8 mouse cellular contexts compared by ENCODE assay signal in the genomic region with DNA sequence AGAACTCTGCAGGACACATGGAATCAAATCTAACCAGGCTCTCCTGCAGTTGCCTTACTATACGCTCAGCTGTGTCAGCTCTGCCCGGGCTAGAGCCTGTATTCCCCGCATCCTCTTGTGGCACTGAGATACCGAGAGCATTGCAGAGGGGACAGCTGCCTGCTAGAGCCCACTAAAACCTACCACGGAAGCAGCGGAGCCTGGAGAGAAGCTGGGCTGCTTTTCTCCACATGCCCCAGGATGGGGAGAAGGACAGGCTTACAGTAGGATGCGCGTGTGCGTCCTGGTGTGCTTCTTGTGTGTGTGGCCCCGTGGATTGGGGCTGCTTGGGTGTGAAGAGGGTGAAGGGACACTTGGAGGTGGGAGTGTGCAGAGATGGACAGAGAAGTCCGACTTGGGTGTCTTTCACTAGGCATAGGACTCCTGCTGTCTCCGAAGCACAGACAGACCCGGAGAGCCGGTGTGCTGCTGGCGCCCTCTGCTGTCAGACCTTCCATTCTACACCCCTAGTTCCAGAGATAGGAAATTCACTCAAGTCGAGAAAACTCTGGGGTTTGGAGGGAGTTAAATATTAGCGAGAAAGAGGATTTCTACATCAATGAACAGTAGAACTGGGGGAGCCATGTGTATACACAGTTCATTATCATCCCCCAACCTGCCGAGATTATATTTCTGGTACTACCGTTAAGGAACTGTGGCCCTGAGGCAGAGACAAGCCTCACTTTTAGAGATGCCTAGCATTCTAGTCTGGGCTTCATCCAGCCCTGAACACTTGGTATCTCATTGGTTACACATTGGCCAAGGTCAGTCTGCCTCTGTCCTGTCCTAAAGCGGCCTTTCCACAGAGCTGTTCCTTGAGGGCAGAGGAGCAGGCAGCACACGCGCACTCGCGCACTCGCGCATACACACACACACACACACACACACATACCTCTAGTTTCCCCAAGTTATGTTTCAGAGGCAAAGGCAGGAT. TPM values are rescaled to one million over a fixed set of nuclear protein-coding genes. Genes with fewer than 3 reads are reported as not detected.
DNase-seq lines count a peak whose midpoint lies in the region; ATAC-seq and TF ChIP-seq lines count a peak whose summit lies in the region.

No protein-coding gene starts in this region.

- DNase-seq in adrenal gland, adult 2 months, result peak; percentile 78
- DNase-seq in embryo, embryonic 11.5 days (ENCODE audit: low read depth, low spot score), result peak; percentile 64
- DNase-seq in kidney, adult 11 months, result peak; percentile 81
- peak; percentile 85 for DNase-seq in limb, embryonic 10.5 days (ENCODE audit: low spot score)

- peaks cover 9% of the 10 kb centered on the region for H3K4me1 ChIP-seq in limb, embryonic 10.5 days
- H3K4me1 ChIP-seq in midbrain, embryonic 13.5 days (replicated peaks), result peaks cover 4% of the 10 kb centered on the region; the same call in 1 of the 2 replicates
- H3K4me1 ChIP-seq in small intestine, adult 2 months (ENCODE audit: control insufficient read depth, insufficient read depth, insufficient read length, low read length), result peaks cover 11% of the 10 kb centered on the region; the same call in 1 of the 2 replicates

- H3K9me3 ChIP-seq in limb, embryonic 10.5 days (replicated peaks), result no peaks in the 10 kb centered on the region
- no peaks in the 10 kb centered on the region for H3K9me3 ChIP-seq in midbrain, embryonic 13.5 days

- TF ChIP-seq CTCF in small intestine, adult 2 months (IDR thresholded peaks at IDR 0.05; ENCODE audit: extremely low read depth, insufficient read length, insufficient replicate concordance, low read depth, low read length), result peak; percentile 91

- no peak for TF ChIP-seq POLR2A in small intestine, adult 2 months (IDR thresholded peaks at IDR 0.05; ENCODE audit: low read depth, low read length)

- H3K27me3 ChIP-seq in limb, embryonic 10.5 days (ENCODE audit: low read depth, poor library complexity, severe bottlenecking), result peaks cover 9% of the 10 kb centered on the region
- H3K27me3 ChIP-seq in midbrain, embryonic 13.5 days, result peaks cover 8% of the 10 kb centered on the region
- H3K27me3 ChIP-seq in small intestine, adult 2 months (ENCODE audit: control insufficient read depth, insufficient read depth, low read length), result no peaks in the 10 kb centered on the region

- peak overlapping the region; percentile 59 for H3K9ac ChIP-seq in midbrain, embryonic 13.5 days (replicated peaks)

- peak; percentile 77 for ATAC-seq in granulocyte monocyte progenitor cell, adult 5-6 weeks (replicated peaks; ENCODE audit: poor library complexity, severe bottlenecking)
- ATAC-seq in midbrain, embryonic 13.5 days, result peak; percentile 90
- no peak for ATAC-seq in erythroid progenitor cell, adult 5-6 weeks (replicated peaks; ENCODE audit: low FRiP score, poor library complexity, severe bottlenecking)

- H3K36me3 ChIP-seq in limb, embryonic 10.5 days, result no peaks in the 10 kb centered on the region
- H3K36me3 ChIP-seq in midbrain, embryonic 13.5 days, result no peaks in the 10 kb centered on the region
- H3K36me3 ChIP-seq in small intestine, adult 2 months (ENCODE audit: control insufficient read depth, insufficient read depth, low read length), result no peaks in the 10 kb centered on the region

- H3K4me2 ChIP-seq in midbrain, embryonic 13.5 days (replicated peaks), result peak overlapping the region; percentile 51

- H3K4me3 ChIP-seq in limb, embryonic 10.5 days, result peak overlapping the region; percentile 26; the same call in 1 of the 2 replicates
- peak overlapping the region; percentile 20 for H3K4me3 ChIP-seq in midbrain, embryonic 13.5 days (replicated peaks)
- peak overlapping the region; percentile 46 for H3K4me3 ChIP-seq in small intestine, adult 2 months (ENCODE audit: low read depth, low read length)

- H3K27ac ChIP-seq in limb, embryonic 10.5 days, result no peak overlapping the region
- H3K27ac ChIP-seq in midbrain, embryonic 13.5 days, result no peak overlapping the region
- H3K27ac ChIP-seq in small intestine, adult 2 months (ENCODE audit: insufficient read depth, low read depth, low read length), result no peak overlapping the region

- WGBS in limb, embryonic 10.5 days, result 43% methylated on average over 26 of the region's 26 CpGs
- 34% methylated on average over 26 of the region's 26 CpGs for WGBS in midbrain, embryonic 13.5 days
- WGBS in small intestine, adult 2 months, result 30% methylated on average over 26 of the region's 26 CpGs

RNA-seq across cellular contexts. Expression of a gene that starts 0.5 kb away (rescaled TPM):
- total RNA-seq in adrenal gland, adult 2 months (2021), result not detected
- not detected in 2 replicates for polyA plus RNA-seq in adrenal gland, adult 2 months (2012; rRNA removed)
- not detected in 2 replicates for total RNA-seq in granulocyte monocyte progenitor cell, adult 5-6 weeks (2014; fragmentation: Nextera tagmentation)
- not detected in 2 replicates for total RNA-seq in granulocyte monocyte progenitor cell, adult 5-6 weeks (2017)
- 0.21 TPM in 1 of 2 replicates, not detected in the other for polyA plus RNA-seq in limb, embryonic 10.5 days (2016; fragmentation: Nextera tagmentation; extraction: Ambion mirVana)
- polyA plus RNA-seq in midbrain, embryonic 13.5 days (2015; fragmentation: Nextera tagmentation; extraction: Ambion mirVana), result 0.12 TPM in 1 of 2 replicates, not detected in the other
- polyA plus RNA-seq in small intestine, adult 2 months (2012; rRNA removed), result not detected in 2 replicates
- total RNA-seq in erythroid progenitor cell, adult 5-6 weeks (2015; ENCODE audit: low replicate concordance), result not detected in 2 replicates
- total RNA-seq in erythroid progenitor cell, adult 5-6 weeks (2017; ENCODE audit: low replicate concordance), result not detected in 2 replicates

RNA-seq across cellular contexts. Expression of a gene that starts 27.2 kb away (rescaled TPM):
- total RNA-seq in adrenal gland, adult 2 months (2021), result 10 to 100 TPM; 39.3 to 41.8 TPM
- 22.2 and 29.9 TPM in 2 replicates for polyA plus RNA-seq in adrenal gland, adult 2 months (2012; rRNA removed)
- total RNA-seq in granulocyte monocyte progenitor cell, adult 5-6 weeks (2014; fragmentation: Nextera tagmentation), result 33.9 and 40.2 TPM in 2 replicates
- total RNA-seq in granulocyte monocyte progenitor cell, adult 5-6 weeks (2017), result 14.4 and 19.8 TPM in 2 replicates
- 52.4 and 59.1 TPM in 2 replicates for polyA plus RNA-seq in limb, embryonic 10.5 days (2016; fragmentation: Nextera tagmentation; extraction: Ambion mirVana)
- polyA plus RNA-seq in midbrain, embryonic 13.5 days (2015; fragmentation: Nextera tagmentation; extraction: Ambion mirVana), result 60.8 and 66.3 TPM in 2 replicates
- polyA plus RNA-seq in small intestine, adult 2 months (2012; rRNA removed), result 14.8 and 27.4 TPM in 2 replicates
- 4.3 and 12.2 TPM in 2 replicates for total RNA-seq in erythroid progenitor cell, adult 5-6 weeks (2015; ENCODE audit: low replicate concordance)
- 12.9 and 15.0 TPM in 2 replicates for total RNA-seq in erythroid progenitor cell, adult 5-6 weeks (2017; ENCODE audit: low replicate concordance)
